Mouse (Mus musculus): ENCODE measurements around the gene B3gnt9.
"Not testable (repeated sequence)": the region's sequence is repeated elsewhere in the genome, so short reads cannot be mapped to it uniquely, and the experiment has no call there.

The B3gnt9 gene

DNA sequence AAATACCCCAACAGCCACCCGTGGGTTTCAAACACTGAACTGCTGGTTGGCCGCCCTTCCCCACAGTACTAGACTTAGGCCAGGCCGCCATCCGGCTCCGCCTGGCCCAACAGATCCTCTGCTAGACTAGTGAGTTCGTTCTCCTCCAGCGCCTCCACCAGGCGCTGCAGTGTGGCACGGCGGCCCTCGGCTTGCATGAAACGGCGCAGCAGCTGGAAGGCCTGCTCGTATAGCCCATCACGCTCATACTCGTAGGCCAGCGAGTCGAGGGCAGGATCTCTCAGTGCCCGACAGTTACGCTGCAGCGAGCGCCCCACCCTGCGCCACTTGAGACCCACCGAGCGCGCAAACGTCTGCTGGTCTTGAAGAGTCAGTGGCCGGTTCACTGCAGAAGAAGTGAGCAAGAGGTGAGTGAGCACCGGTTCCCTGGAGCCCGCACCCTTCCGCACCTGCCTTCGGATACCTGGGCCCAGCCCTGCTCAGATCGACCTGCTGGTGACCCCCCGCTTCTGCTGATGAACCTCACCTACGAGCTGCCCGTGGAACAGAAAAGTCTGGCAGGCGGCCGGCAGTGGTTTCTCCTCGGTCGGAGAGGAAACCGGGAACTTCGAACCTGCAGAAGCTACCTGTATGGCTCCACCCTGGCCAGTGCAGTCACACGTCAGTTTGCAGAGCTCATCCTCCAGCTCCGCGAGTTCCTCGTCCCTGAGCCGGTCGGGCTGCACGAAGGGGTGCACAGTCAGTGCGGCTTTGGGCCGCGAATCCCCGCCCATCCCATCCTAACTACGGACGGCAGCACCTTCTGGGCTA lies 4.2 kb upstream of the B3gnt9 start:
- no peak for DNase-seq (ENCODE audit: low spot score)

- DNase-seq (ENCODE audit: low spot score), result no peak
Observed at GRCm38 (mm10) chr8:105257318-105258114, 2.6 kb upstream of the B3gnt9 start.

DNA sequence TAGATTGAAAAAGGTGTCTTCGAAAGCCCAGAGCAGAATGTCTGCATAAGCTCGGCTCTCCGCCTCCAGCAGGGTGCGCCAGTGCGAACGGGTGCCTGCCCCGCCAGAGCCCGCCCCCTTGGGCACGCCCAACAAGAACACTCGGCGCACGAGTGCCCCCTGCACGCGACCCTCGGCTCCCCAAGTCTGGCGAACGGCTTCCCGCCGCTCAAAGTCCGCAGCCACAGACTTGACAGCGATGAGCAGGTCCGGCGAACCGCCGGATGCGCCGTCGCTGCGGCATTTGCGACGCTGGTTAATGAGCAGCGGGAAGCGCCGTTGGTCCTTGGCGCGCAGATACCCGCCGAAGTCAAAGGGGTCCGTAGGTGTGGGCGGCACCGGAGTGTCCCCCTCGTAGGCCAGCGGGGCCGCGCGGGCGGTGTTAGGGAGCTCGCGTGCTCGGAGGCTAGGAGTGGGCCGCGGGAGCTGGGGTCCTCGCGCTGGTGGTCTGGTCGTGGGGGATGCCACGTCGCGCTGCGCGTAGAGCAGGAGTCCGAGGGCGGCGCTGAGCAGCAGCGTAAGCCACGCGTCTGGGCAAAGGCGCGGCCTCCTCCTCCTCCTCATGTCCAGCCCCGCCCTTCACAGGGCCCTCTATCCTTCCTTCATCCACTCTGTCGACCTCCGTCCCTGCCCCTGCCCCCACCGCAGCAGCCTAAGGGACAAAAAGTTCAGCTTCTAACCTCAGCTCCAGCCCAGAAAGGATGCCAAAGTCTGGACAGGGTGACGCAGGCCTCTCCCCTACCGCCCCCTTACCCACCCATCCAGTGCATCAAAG lies 594 bp downstream of the B3gnt9 start:
- peak; percentile 68 for DNase-seq (ENCODE audit: low spot score)

GRCm38 (mm10) chr8:105253766-105254151 lies 1.2 kb downstream of the B3gnt9 start:
- DNase-seq (ENCODE audit: low spot score), result no peak

DNA sequence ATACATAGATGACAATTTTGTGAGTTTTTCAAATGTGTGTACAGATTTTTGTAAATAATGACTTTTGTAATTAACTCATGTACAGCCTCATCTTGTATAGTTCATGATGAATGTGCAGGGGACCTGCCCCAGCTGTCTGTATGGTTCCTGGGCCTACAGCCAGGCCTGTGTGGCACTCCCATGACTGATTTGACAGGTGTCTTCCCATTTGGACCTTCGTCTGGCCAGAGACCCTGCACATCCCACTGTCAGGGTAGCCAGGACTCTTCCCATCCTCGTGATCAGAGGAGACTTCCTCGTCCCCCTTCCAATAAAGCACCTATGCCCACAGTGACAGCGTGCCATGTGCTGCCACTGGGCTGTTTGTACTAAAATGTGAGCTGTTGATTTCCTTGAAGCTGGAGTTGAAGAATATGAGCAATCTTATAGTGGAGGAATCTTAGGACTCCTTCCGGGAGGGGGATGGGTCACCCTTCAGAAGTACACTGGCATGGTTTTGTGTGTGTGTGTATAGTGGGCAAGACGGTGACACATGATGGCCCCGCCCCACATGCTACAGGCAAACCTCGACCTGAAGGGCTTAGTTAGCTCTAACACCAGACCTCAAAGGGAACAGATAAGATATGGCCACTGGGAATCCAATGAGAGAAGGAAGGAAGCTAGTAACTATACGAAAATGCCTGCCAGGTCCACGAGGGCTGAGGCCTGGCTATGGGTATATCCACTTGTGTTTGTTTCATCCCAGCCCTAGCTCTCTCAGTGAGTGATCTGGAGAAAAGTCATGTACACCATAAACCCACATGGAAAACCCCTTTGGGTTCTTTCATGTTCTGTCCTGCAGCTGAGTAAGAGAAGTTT lies 2.0 kb downstream of the B3gnt9 start:
- DNase-seq (ENCODE audit: low spot score), result no peak

DNA sequence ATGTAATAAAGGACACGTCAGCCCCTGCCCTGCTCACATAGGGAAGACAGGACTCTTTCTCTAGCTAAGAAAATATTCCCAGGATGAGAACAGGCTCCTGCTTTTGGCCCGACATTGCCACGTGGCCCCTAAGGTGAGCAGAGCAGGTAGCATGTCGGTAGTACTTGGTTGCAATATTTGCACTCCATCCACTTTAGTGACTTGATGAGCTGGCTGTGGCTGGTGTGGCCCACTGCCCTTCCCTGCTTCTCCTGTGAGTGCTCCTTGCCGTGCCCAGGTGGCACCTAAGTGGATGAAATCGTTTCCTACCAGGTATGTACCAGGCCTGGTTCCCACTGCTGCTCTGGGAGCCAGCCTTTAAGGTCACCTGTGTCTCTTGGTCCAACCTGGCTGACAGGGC lies 3.0 kb downstream of the B3gnt9 start:
- DNase-seq (ENCODE audit: low spot score), result no peak

GRCm38 (mm10) chr8:105241016-105241415 lies 13.9 kb downstream of the B3gnt9 start:
- no peak for DNase-seq (ENCODE audit: low spot score)

- DNase-seq (ENCODE audit: low spot score), result no peak
Observed at GRCm38 (mm10) chr8:105237442-105238142, 17.4 kb downstream of the B3gnt9 start.

GRCm38 (mm10) chr8:105235206-105235605 lies 19.7 kb downstream of the B3gnt9 start:
- DNase-seq (ENCODE audit: low spot score), result no peak

DNA sequence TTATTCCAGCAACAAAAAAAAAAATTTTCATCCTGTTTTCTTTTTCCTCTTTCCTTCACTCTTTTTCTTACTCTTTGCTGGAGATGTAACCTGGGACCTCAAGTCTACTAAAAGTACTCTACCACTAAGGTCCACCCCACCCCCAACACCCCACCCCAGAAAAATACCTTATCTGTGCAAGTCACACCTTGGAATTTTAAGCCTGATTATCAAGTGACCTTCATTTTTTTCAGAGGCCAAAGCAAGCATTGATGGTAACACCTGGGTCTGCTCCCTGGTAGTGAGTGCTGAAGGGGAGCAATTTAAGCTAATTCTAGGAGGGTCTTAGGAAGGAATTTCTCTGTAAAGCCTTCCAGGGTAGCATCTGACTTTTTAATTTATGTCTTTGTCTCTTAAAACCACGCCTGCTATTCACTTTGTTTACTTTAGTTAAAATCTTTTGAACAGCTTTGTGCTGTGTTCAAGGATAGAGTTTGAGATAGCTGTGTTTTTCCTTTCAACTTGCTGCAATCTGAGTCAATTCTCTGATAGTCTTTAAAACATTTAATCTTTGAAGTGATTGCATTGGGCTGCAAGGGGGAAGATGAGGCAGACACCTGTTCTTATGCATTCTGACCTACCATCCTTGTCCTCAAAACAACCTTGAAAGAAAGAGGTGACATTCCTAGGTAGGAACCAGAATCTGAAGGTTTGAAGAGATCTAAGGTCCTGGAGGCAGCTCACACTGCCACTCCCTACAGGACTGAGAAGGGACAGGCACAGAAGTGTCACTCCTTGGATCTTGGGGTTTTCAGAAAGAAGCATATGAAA lies 21.6 kb downstream of the B3gnt9 start:
- no peak for DNase-seq (ENCODE audit: low spot score)

- not testable (repeated sequence) for DNase-seq (ENCODE audit: low spot score)
Observed at GRCm38 (mm10) chr8:105232321-105232693, 22.6 kb downstream of the B3gnt9 start.

DNA sequence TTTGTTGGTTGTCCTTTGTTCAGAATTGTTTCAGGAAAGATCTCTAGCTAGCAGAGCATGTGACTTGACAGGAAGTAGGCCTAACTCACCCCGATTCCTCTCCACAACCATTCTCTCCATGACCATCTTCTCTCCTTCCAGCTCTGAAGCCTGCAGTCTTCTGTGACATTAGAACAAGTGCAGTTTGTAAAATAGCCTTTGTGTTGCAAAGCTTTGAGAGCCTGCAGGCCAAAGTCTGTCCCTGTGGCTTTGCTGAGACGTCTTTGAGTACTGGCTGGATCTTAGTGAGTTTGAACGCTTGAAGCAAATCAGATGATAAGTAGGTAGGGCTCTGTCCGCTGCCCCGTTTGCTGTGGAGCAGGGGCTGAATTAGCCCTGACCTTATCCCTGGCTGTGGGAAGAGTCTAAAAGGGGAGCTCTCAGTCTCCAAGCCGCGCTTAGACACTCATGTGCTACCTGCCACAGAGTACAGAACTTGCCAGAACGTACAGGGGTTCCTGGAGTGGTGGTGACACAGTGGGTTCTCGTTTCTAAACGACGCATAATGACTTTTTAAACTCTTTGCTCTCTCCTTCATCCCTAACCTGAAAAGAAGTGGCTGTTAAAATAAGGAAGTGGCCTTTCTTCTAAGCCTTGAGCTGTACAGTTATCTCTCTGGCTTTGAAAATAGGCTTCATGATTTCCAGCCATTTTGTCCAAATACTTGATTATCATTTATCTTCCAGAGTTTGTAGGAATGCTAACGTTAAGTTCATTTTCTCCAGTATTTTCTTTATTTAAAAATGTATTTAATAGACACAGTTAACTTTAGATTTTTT lies 23.2 kb downstream of the B3gnt9 start:
- no peak for DNase-seq (ENCODE audit: low spot score)

- DNase-seq (ENCODE audit: low spot score), result no peak
Observed at GRCm38 (mm10) chr8:105225917-105226316, 29.0 kb downstream of the B3gnt9 start.

GRCm38 (mm10) chr8:105225272-105225593 lies 29.7 kb downstream of the B3gnt9 start:
- DNase-seq (ENCODE audit: low spot score), result no peak

- DNase-seq (ENCODE audit: low spot score), result peak; percentile 78
Observed at GRCm38 (mm10) chr8:105224413-105225271, 30.3 kb downstream of the B3gnt9 start, which contains the start of gene D230025D16Rik. TSS of gene D230025D16Rik (plus strand) at chr8:105225145.

DNA sequence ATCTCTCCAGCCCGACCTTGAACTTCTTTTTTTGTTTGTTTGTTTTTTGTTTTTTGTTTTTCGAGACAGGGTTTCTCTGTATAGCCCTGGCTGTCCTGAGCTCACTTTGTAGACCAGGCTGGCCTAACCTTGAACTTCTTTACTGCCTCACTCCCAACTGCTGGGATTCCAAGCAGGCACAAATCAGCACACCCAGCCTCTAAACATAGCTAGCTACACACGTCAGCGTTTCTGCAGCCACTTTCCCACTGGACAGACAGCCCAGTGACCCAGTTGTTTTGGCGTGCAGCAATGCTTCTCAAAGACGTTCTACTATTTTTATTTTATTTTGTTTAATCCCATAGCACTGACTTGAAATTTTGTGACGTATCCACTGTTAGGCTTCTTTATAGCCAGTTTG lies 31.1 kb downstream of the B3gnt9 start:
- DNase-seq (ENCODE audit: low spot score), result no peak

- no peak for DNase-seq (ENCODE audit: low spot score)
Observed at GRCm38 (mm10) chr8:105217926-105218522, 36.9 kb downstream of the B3gnt9 start.

- DNase-seq (ENCODE audit: low spot score), result no peak
Observed at GRCm38 (mm10) chr8:105214104-105214503, 40.8 kb downstream of the B3gnt9 start.
